Mouse (Mus musculus) right cerebral cortex, adult 2 months (tissue): ENCODE measurements at regions not wholly inside any gene's neighbourhood (a gene's known extent, or its start where the extent isn't known, plus 50 kb on each side); places are given as distances from the start of the nearest gene placed in this dataset.

Experiments used
- DNase-seq, 2 experiments: peaks; one replicate each; pipeline ENCODE4 v3.0.0; 2021 to 2022; ENCODE audit warnings: low spot score in 2 of 2

DNA sequence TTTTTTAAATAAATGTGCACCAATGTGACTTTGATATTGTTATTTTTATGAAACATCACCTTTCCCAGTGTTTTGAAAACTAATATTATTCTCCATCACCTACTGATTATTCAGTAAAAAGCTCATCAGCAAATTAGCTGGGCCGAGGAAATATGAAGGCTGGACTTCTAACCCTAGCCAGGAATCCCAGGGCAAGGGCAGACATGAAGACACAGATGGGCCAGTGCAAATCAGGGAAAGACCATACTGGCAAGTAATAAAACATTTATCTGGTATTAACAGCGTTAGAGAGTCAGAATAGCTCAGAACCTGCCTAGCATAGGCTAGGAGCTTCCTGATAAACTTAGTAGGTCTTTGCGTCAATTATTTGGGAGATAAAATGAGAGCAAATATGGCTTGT, 590.3 kb upstream of the Cenpq start:
- no peak for DNase-seq

DNA sequence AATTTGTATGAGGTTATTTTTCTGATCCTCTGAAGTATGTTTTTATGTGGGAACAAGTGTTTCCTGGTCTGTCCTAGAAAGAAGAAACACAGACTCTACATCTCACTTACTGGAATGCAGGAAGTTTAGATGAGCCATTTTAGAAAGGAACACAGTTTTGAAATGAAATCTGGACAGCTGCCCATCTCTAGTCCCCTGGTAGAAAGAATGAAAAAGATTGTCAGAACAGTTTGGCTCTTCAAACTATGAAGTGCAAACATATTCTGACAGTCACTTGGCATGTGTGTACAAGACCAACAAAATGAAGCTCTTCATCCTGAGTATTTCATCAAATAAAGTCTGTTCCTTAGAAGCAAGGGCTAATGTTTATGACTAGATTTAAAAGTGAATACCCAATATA, 577.2 kb upstream of the Cenpq start:
- DNase-seq, result no peak

DNA sequence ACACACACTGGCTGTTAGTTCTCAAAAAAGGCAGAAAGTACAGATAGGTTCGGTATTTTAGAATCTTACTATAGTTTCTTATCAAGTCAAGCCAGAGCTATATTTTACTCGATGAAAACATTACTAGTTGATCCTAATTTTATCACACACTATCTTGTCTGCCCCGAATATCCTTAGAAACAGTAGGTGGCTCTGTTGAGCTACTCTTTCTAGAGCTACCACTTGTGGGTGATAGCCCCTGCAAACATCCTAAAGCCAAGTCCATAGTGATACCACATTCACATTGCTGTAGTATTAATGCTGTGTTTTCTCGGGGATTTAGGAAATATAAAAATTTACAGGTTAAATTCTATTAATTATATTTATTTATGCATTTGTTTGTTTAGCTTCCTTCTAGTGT, 570.2 kb upstream of the Cenpq start:
- DNase-seq, result peak in 1 of 2 experiments; percentile 8
